Mouse (Mus musculus) heart, adult 2 months (tissue): ENCODE data around the gene Stxbp5. TPM values are rescaled to one million over a fixed set of nuclear protein-coding genes. Genes with fewer than 3 reads are reported as not detected.

ENCODE experiments used
- DNase-seq, 2 experiments: peaks; one replicate each; pipeline ENCODE4 v3.0.0; 2021
- H3K27ac ChIP-seq: fragments of 200-600 bp; 2 replicates; pipeline ENCODE4 v1.8.1; 2022
- H3K27me3 ChIP-seq: fragments of 200-500 bp; 2 replicates; pipeline ENCODE4 v1.6.1; 2012; ENCODE audit warnings: mild to moderate bottlenecking, low read length, inconsistent platforms, mixed read lengths; ENCODE audit not compliant: control insufficient read depth, insufficient read depth
- H3K36me3 ChIP-seq: fragments of 200-500 bp; 2 replicates; pipeline ENCODE4 v1.6.1; 2012; ENCODE audit warnings: low read length, inconsistent platforms; ENCODE audit not compliant: control insufficient read depth, insufficient read depth
- H3K4me1 ChIP-seq: fragments of 200-500 bp; 2 replicates; pipeline ENCODE4 v1.6.1; 2011; ENCODE audit warnings: low read length; ENCODE audit not compliant: control insufficient read depth, insufficient read depth
- H3K4me3 ChIP-seq: fragments of 200-600 bp; 2 replicates; pipeline ENCODE4 v1.8.1; 2022
- H3K79me2 ChIP-seq: fragments of 200-500 bp; replicated peaks from 2 replicates; pipeline ENCODE4 v1.6.1; 2012; ENCODE audit warnings: mild to moderate bottlenecking, inconsistent platforms, low read length, moderate library complexity, mixed read lengths; ENCODE audit not compliant: control insufficient read depth, insufficient read depth
- H3K9ac ChIP-seq: fragments of 200-500 bp; 2 replicates; pipeline ENCODE4 v1.6.1; 2012; ENCODE audit warnings: low read depth, mild to moderate bottlenecking, control low read depth, inconsistent platforms, low read length, mixed read lengths
- CTCF ChIP-seq: fragments of 200-600 bp; IDR thresholded peaks from 2 replicates; pipeline ENCODE4 v1.8.1; 2022; ENCODE audit warnings: antibody characterized with exemption, mild to moderate bottlenecking, moderate library complexity
- EP300 ChIP-seq: fragments of 200-500 bp; IDR thresholded peaks from 2 replicates; pipeline ENCODE4 v1.6.1; 2011; ENCODE audit warnings: low read depth, low read length, control low read depth; ENCODE audit not compliant: insufficient read depth
- POLR2A ChIP-seq: fragments of 200-500 bp; IDR thresholded peaks from 2 replicates; pipeline ENCODE4 v1.6.1; 2011; ENCODE audit warnings: mild to moderate bottlenecking, low read depth, low read length, control low read depth; ENCODE audit not compliant: insufficient read depth
- WGBS: fragments of 180-500 bp; shearing (Covaris S2); methylation state at CpG from one replicate; pipeline ENCODE4 v1.1.7; 2018; 5-methylcytosine and 5-hydroxymethylcytosine counted together
- intact Hi-C: fragments of 180-260 bp; cut with DNase I; formaldehyde crosslinking; loops from one replicate; pipeline ENCODE4 v1.15.1; 2025
- long read RNA-seq: library from polyadenylated mRNA; stranded (forward); transcript quantifications from one replicate; pipeline ENCODE4 v2.0.0, GENCODE M21; 2021
- polyA plus RNA-seq: library from polyadenylated mRNA; depleted of rRNA; stranded (reverse); fragments of >200 nt; gene quantifications from 2 replicates; pipeline ENCODE4 v1.2.3, GENCODE M21; 2012; rRNA removed
- total RNA-seq, 2 experiments: library from RNA; stranded (reverse); gene quantifications; 2 replicates each; pipeline ENCODE4 v1.2.3; 2021

The Stxbp5 gene
- 10 to 100 TPM; 11.9 to 13.7 TPM for total RNA-seq
- polyA plus RNA-seq = 8.4 and 10.5 TPM in 2 replicates
- long read RNA-seq, full-length matches to known transcripts = 3 of 6 reads
- long read RNA-seq, partial matches to known transcripts = 2 of 6 reads
- long read RNA-seq, other reads (novel, unspliced or antisense) = 1 of 6 reads

DNA sequence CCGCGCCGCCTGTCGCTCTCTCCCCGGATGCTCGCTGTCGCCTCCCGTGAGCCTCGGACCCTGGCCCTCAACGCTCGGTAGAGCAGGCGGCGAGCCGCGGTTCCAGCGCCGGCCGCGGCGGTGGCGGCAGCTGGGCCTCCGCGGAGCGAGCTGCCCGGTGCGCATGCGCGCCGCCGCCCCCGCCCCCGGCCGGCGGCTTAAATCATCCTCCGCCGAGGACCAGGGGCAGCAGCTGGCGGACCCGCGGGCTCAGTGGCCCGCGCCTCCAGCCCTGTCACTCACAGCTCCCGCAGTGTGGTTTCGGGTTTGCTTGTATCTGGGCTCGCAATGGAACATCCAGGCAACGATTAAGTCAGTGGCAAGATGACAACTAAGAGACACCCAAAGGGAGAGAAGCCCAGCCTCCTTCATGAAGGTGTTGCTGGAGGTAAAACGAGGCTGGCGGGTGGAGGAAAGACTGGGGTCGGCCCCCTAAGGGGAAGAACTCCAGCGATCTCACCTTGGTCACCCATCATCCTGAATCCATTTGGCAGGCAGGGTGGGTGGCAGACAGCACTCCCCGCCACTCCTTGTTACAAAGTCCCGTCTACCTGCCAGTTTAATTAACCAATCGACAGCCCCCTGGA, at the start of gene Stxbp5:
Stxbp5 (minus strand) TSS at position 9 of the 626 bp plus-strand sequence.
- DNase-seq = peak; percentile 91
- intact Hi-C loops = no loop called here
- Histone ChIP-seq H3K9ac (peak within 1 kb of the TSS; percentile 98), H3K27me3 (no peaks in the 10 kb centered on the region), H3K36me3 (peaks cover 8% of the 10 kb centered on the region), H3K79me2 (peaks cover 3% of the 10 kb centered on the region; the same call in 1 of the 2 replicates), H3K4me3 (peak within 1 kb of the TSS; percentile 73), H3K27ac (peak within 1 kb of the TSS; percentile 92), H3K4me1 (peaks cover 3% of the 10 kb centered on the region)
- TF ChIP-seq CTCF (no peak), POLR2A (peak; percentile 61), EP300 (0 out of 2 replicates have a peak, but pooled peaks have one; percentile 10)
- WGBS = under 1% methylated on average over 51 of the region's 52 CpGs

DNA sequence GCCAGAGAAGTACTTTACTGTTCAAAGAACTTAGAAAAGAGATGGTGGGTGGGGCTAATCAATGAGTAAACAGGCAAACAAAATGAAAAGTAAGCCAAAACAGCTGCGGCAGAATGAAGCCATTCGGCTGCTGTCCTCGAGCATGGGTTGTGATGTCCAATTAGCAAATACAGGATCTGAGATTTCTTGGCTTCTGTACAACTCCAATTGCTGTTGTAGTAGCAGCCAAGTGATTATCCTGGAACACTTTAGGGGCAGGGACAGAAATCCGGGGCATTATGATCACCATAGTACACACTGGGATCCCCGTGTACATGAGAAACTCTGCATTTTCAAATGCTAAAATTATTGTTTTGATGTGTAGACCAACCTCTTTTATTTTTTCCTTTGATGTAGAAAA, 11.5 kb upstream of the Stxbp5 start:
- Histone ChIP-seq H3K9ac (no peak overlapping the region), H3K4me3 (no peak overlapping the region), H3K36me3 (peaks cover 8% of the 10 kb centered on the region; the same call in 1 of the 2 replicates), H3K4me1 (no peaks in the 10 kb centered on the region; the same call in 1 of the 2 replicates), H3K27ac (no peak overlapping the region), H3K27me3 (no peaks in the 10 kb centered on the region), H3K79me2 (no peaks in the 10 kb centered on the region)
- 53% methylated on average over 5 of the region's 5 CpGs for WGBS
- intact Hi-C loops = no loop called here
- DNase-seq = no peak
- no peak for TF ChIP-seq POLR2A
- no peak for TF ChIP-seq CTCF
- TF ChIP-seq EP300 = no peak

DNA sequence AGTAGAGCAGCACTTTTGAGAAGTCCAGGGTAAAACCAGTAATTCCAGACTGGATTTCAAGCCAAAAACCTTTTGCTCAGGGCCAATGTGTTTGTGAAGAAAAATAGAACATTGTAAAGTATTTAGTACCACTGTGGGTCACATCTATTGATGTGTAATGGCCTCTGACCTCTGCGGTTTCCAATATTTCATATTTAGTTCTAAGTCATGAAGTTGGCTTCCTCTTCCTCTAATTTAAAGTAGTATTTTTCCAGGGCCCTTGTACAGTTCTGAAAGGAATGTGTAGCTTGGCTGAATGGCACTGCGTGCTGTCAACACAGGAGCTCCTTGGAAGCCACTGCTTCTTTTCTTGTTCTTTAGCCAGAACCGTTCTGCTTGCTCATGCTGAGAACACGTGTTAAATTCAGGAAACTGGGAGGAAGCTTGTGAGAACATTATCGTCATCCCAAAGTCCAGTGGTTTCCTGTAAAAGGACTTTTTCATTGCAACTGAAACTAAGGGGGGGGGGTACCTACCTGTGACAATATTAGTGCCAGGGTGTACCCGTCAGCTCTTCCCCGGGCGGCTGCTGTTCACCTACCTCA, 7.1 kb upstream of the Stxbp5 start:
- Histone ChIP-seq H3K79me2 (no peaks in the 10 kb centered on the region), H3K4me3 (no peak overlapping the region), H3K27ac (peak overlapping the region; percentile 26), H3K4me1 (no peaks in the 10 kb centered on the region; the same call in 1 of the 2 replicates), H3K9ac (no peak overlapping the region), H3K27me3 (no peaks in the 10 kb centered on the region), H3K36me3 (peaks cover 8% of the 10 kb centered on the region; the same call in 1 of the 2 replicates)
- 34% methylated on average over 8 of the region's 8 CpGs for WGBS
- TF ChIP-seq EP300 = no peak
- TF ChIP-seq POLR2A = no peak
- TF ChIP-seq CTCF = no peak
- peak in 1 of 2 experiments; percentile 44 for DNase-seq
- intact Hi-C loops = no loop called here

DNA sequence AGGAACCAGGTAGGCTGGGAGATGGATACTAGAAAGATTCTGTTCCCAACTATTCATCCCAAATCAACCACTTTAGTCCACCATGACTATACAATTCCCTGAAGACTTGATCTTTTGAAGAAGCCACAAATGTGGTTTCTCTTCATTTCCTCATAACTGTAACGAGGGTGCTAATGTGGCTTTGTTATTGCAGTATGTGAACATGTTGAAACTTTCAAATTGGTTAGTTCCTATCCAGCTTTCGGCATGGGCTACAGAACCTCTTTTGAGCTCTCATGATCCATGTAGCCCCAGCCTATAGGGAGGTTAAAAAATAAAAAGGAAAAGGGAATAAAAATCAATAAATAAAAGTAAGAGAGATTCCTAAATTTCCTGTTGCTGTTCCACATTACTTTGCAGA, 6.6 kb upstream of the Stxbp5 start:
- no peaks in the 10 kb centered on the region for H3K79me2 ChIP-seq
- no peak for TF ChIP-seq POLR2A
- no peak for TF ChIP-seq CTCF
- TF ChIP-seq EP300 = no peak
- WGBS = 68% methylated on average over 2 of the region's 2 CpGs
- H3K36me3 ChIP-seq = peaks cover 8% of the 10 kb centered on the region; the same call in 1 of the 2 replicates
- DNase-seq = no peak
- intact Hi-C loops = no loop called here
- H3K9ac ChIP-seq = no peak overlapping the region
- no peaks in the 10 kb centered on the region for H3K27me3 ChIP-seq
- no peak overlapping the region for H3K4me3 ChIP-seq
- peak overlapping the region; percentile 26 for H3K27ac ChIP-seq
- no peaks in the 10 kb centered on the region; the same call in 1 of the 2 replicates for H3K4me1 ChIP-seq

DNA sequence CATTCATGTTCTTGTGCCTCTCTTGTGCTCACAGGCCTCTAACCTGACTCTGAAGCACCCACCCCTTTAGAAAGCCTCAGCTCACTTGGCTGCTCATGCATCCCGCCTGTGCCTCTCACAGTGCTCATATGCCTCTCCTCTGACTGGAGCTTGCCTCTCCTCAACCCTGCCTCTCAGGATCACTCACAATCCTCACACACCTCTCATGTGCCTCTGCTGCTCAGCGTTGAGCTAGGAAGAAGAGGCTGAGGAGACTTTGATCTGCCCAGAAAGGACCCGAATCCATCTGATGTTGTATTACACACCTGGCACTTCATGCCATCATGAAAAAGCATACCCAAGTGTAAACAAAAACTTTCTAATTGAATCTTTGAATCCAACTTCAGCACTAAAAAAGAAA, 5.3 kb upstream of the Stxbp5 start:
- Histone ChIP-seq H3K27me3 (no peaks in the 10 kb centered on the region), H3K36me3 (peaks cover 8% of the 10 kb centered on the region; the same call in 1 of the 2 replicates), H3K27ac (no peak overlapping the region), H3K4me1 (no peaks in the 10 kb centered on the region; the same call in 1 of the 2 replicates), H3K79me2 (no peaks in the 10 kb centered on the region), H3K4me3 (no peak overlapping the region), H3K9ac (no peak overlapping the region)
- TF ChIP-seq EP300 (no peak), CTCF (no peak), POLR2A (no peak)
- intact Hi-C loops = no loop called here
- no peak for DNase-seq
- WGBS = 80% methylated on average over 3 of the region's 3 CpGs
